Mouse (Mus musculus): ENCODE measurements around the gene Zfp385c.

DNA sequence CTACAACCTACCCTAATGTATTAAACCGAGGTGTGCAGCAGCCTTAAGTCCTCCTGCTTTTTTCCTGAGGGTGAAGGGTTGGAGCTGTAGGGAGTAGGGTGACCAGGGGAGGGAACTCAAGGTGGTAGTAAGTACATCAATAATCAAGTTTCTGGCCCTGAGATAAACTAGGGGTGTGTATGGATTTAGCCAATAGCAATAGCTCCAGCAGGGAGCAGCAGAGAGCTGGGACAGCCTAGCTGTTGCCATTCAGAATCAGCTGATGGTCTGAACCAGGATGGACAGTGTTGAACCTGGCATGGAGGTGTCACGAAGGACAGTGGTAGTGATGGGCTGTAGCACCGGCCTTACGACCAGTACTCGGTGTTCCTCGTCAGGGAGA, 22.3 kb upstream of the Zfp385c start:
- no peak for TF ChIP-seq FLI1 (IDR thresholded peaks at IDR 0.05; ENCODE audit: low read length)
- no peak for TF ChIP-seq GATA1 (IDR thresholded peaks at IDR 0.05; ENCODE audit: borderline replicate concordance, low read length)
